Mouse (Mus musculus): ENCODE data around the gene Svop.

DNA sequence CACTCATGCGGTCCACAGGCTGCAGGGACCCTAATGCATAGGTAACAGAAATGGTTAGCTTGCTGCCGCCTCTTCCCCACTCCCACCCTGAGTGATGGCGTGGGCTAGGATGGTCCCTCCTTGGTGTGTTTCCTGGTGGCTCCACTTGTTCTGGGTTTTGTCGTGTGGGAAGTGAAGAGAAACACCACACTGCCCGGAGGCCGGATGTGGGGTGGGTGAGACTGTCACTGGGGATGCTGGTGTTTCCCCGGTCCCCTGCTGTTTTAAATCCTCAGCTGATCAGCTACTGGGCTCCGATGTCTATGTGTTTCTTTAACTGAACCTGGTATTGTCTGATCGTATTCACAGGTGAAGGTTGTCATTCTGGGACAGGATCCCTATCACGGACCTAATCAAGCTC is 44.1 kb upstream of the Svop start:
- no peak for TF ChIP-seq CTCF (IDR thresholded peaks at IDR 0.05; ENCODE audit: low read depth)
- TF ChIP-seq EP300 (IDR thresholded peaks at IDR 0.05; ENCODE audit: low read depth), result no peak
